Mouse (Mus musculus) midbrain, embryonic 15.5 days (tissue): ENCODE data around the gene Nat10. TPM values are rescaled to one million over a fixed set of nuclear protein-coding genes. Genes with fewer than 3 reads are reported as not detected.
A peak's percentile ranks its signal among the peaks of the same experiment; 100 is the strongest.

Experiments used
- ATAC-seq: fragments of 200-750 bp; cut with Nextera tagmentation; replicated peaks from 2 replicates; pipeline ENCODE4 v1.8.0; 2017; ENCODE audit warnings: moderate TSS enrichment
- H3K27ac ChIP-seq: fragments of 300-500 bp; sonication (generic); 2 replicates; pipeline ENCODE4 v1.5.1; 2015; ENCODE audit warnings: mild to moderate bottlenecking, inconsistent platforms
- H3K27me3 ChIP-seq: fragments of 300-500 bp; sonication (generic); replicated peaks from 2 replicates; pipeline ENCODE4 v1.6.1; 2015; ENCODE audit warnings: inconsistent platforms
- H3K36me3 ChIP-seq: fragments of 300-500 bp; sonication (generic); replicated peaks from 2 replicates; pipeline ENCODE4 v1.6.1; 2015; ENCODE audit warnings: inconsistent platforms
- H3K4me1 ChIP-seq: fragments of 300-500 bp; sonication (generic); 2 replicates; pipeline ENCODE4 v1.6.1; 2015; ENCODE audit warnings: inconsistent platforms
- H3K4me2 ChIP-seq: fragments of 300-500 bp; sonication (generic); 2 replicates; pipeline ENCODE4 v1.6.1; 2015; ENCODE audit warnings: inconsistent platforms, mild to moderate bottlenecking, moderate library complexity
- H3K4me3 ChIP-seq: fragments of 300-500 bp; sonication (generic); 2 replicates; pipeline ENCODE4 v1.5.1; 2015; ENCODE audit warnings: mild to moderate bottlenecking, inconsistent platforms
- H3K9ac ChIP-seq: fragments of 300-500 bp; sonication (generic); 2 replicates; pipeline ENCODE4 v1.6.1; 2015; ENCODE audit warnings: mild to moderate bottlenecking, inconsistent platforms
- H3K9me3 ChIP-seq: fragments of 300-500 bp; sonication (generic); 2 replicates; pipeline ENCODE4 v1.6.1; 2016; ENCODE audit warnings: inconsistent platforms
- WGBS: fragments of 180-500 bp; shearing (Covaris S2); methylation state at CpG from one replicate; pipeline ENCODE4 v1.1.7; 2015; ENCODE audit warnings: mixed read lengths; 5-methylcytosine and 5-hydroxymethylcytosine counted together
- polyA plus RNA-seq: library from polyadenylated mRNA; unstranded; fragments of >200 nt; fragmentation: Nextera tagmentation; extraction: Ambion mirVana; gene quantifications from 2 replicates; pipeline ENCODE4 v1.2.1, GENCODE M21; 2015

Gene Nat10
- polyA plus RNA-seq, 1 experiment from 2014 or later = 20.1 TPM

- WGBS = 35% methylated on average over 11 of the region's 11 CpGs
- Histone ChIP-seq H3K4me1 (peaks cover 7% of the 10 kb centered on the region), H3K9me3 (no peaks in the 10 kb centered on the region), H3K9ac (no peak overlapping the region), H3K36me3 (no peaks in the 10 kb centered on the region), H3K4me2 (no peak overlapping the region), H3K27ac (no peak overlapping the region), H3K4me3 (no peak overlapping the region), H3K27me3 (no peaks in the 10 kb centered on the region)
- ATAC-seq = peak; percentile 81
These were observed 54.8 kb downstream of the Nat10 start for GRCm38 (mm10) chr2:103706226-103706625.

GRCm38 (mm10) chr2:103705826-103706225 lies 55.2 kb downstream of the Nat10 start:
- no peak overlapping the region for H3K27ac ChIP-seq

GRCm38 (mm10) chr2:103703865-103704264 lies 57.2 kb downstream of the Nat10 start:
- Histone ChIP-seq H3K36me3 (no peaks in the 10 kb centered on the region), H3K27ac (no peak overlapping the region), H3K27me3 (no peaks in the 10 kb centered on the region), H3K9ac (no peak overlapping the region), H3K4me3 (no peak overlapping the region), H3K4me1 (peaks cover 7% of the 10 kb centered on the region), H3K9me3 (no peaks in the 10 kb centered on the region), H3K4me2 (no peak overlapping the region)
- ATAC-seq = no peak
- WGBS = 67% methylated on average over 4 of the region's 4 CpGs

More at GRCm38 (mm10) chr2:103705826-103706225, 55.2 kb downstream of the Nat10 start:
- H3K9me3 ChIP-seq = no peaks in the 10 kb centered on the region
- peaks cover 7% of the 10 kb centered on the region for H3K4me1 ChIP-seq
- no peaks in the 10 kb centered on the region for H3K36me3 ChIP-seq
- no peak overlapping the region for H3K9ac ChIP-seq
- no peak overlapping the region for H3K4me3 ChIP-seq
- WGBS = 78% methylated on average over 4 of the region's 4 CpGs
- H3K27me3 ChIP-seq = no peaks in the 10 kb centered on the region
- ATAC-seq = no peak
- H3K4me2 ChIP-seq = no peak overlapping the region

- Histone ChIP-seq H3K9me3 (no peaks in the 10 kb centered on the region), H3K27ac (no peak overlapping the region), H3K4me3 (no peak overlapping the region), H3K4me2 (no peak overlapping the region), H3K9ac (no peak overlapping the region), H3K4me1 (peaks cover 7% of the 10 kb centered on the region), H3K27me3 (no peaks in the 10 kb centered on the region), H3K36me3 (no peaks in the 10 kb centered on the region)
- WGBS = 78% methylated on average over 10 of the region's 10 CpGs
- no peak for ATAC-seq
These were observed 57.7 kb downstream of the Nat10 start for GRCm38 (mm10) chr2:103703336-103703735.

GRCm38 (mm10) chr2:103700514-103700913 lies 60.6 kb downstream of the Nat10 start:
- H3K36me3 ChIP-seq = no peaks in the 10 kb centered on the region
- H3K4me2 ChIP-seq = no peak overlapping the region
- peak; percentile 49 for ATAC-seq
- no peaks in the 10 kb centered on the region for H3K27me3 ChIP-seq
- WGBS = 78% methylated on average over 12 of the region's 12 CpGs
- H3K4me3 ChIP-seq = no peak overlapping the region
- no peak overlapping the region for H3K27ac ChIP-seq
- H3K9me3 ChIP-seq = no peaks in the 10 kb centered on the region
- no peaks in the 10 kb centered on the region; the same call in 1 of the 2 replicates for H3K4me1 ChIP-seq
- H3K9ac ChIP-seq = no peak overlapping the region

GRCm38 (mm10) chr2:103696177-103696576 lies 64.9 kb downstream of the Nat10 start:
- ATAC-seq = no peak
- Histone ChIP-seq H3K27ac (no peak overlapping the region), H3K36me3 (no peaks in the 10 kb centered on the region), H3K27me3 (no peaks in the 10 kb centered on the region), H3K4me2 (no peak overlapping the region), H3K4me3 (no peak overlapping the region), H3K4me1 (no peaks in the 10 kb centered on the region), H3K9me3 (no peaks in the 10 kb centered on the region), H3K9ac (no peak overlapping the region)
- 72% methylated on average over 3 of the region's 3 CpGs for WGBS

- no peak overlapping the region for H3K27ac ChIP-seq
- peaks cover 6% of the 10 kb centered on the region for H3K4me1 ChIP-seq
- ATAC-seq = no peak
- H3K4me2 ChIP-seq = no peak overlapping the region
- H3K27me3 ChIP-seq = no peaks in the 10 kb centered on the region
- H3K36me3 ChIP-seq = no peaks in the 10 kb centered on the region
- H3K9me3 ChIP-seq = no peaks in the 10 kb centered on the region
- 84% methylated on average over 4 of the region's 4 CpGs for WGBS
- H3K9ac ChIP-seq = no peak overlapping the region
- H3K4me3 ChIP-seq = no peak overlapping the region
These were observed 66.1 kb downstream of the Nat10 start for GRCm38 (mm10) chr2:103694777-103695563.

- H3K36me3 ChIP-seq = no peaks in the 10 kb centered on the region
- no peak for ATAC-seq
- peaks cover 6% of the 10 kb centered on the region for H3K4me1 ChIP-seq
- no peak overlapping the region for H3K27ac ChIP-seq
- WGBS = 91% methylated on average over 1 of the region's 1 CpGs
- no peak overlapping the region for H3K4me2 ChIP-seq
- H3K9ac ChIP-seq = no peak overlapping the region
- H3K9me3 ChIP-seq = no peaks in the 10 kb centered on the region
- H3K27me3 ChIP-seq = no peaks in the 10 kb centered on the region
- no peak overlapping the region for H3K4me3 ChIP-seq
These were observed 68.3 kb downstream of the Nat10 start for GRCm38 (mm10) chr2:103692810-103693209.

- H3K27ac ChIP-seq = no peak overlapping the region
- no peaks in the 10 kb centered on the region for H3K27me3 ChIP-seq
- peaks cover 8% of the 10 kb centered on the region for H3K4me1 ChIP-seq
- H3K36me3 ChIP-seq = no peaks in the 10 kb centered on the region
- WGBS = 82% methylated on average over 1 of the region's 1 CpGs
- ATAC-seq = peak; percentile 8; the same call in 1 of the 2 replicates
- H3K9ac ChIP-seq = no peak overlapping the region
- no peaks in the 10 kb centered on the region for H3K9me3 ChIP-seq
- no peak overlapping the region for H3K4me3 ChIP-seq
- no peak overlapping the region for H3K4me2 ChIP-seq
These were observed 69.8 kb downstream of the Nat10 start for GRCm38 (mm10) chr2:103691278-103691677.

GRCm38 (mm10) chr2:103690828-103691227 lies 70.2 kb downstream of the Nat10 start:
- no peaks in the 10 kb centered on the region for H3K36me3 ChIP-seq
- peak; percentile 43 for ATAC-seq
- no peaks in the 10 kb centered on the region for H3K9me3 ChIP-seq
- no peak overlapping the region for H3K4me3 ChIP-seq
- 0 out of 2 replicates have a peak, but pooled peaks cover 2% of the 10 kb centered on the region for H3K27me3 ChIP-seq
- no peak overlapping the region for H3K4me2 ChIP-seq
- H3K9ac ChIP-seq = no peak overlapping the region
- H3K4me1 ChIP-seq = peaks cover 8% of the 10 kb centered on the region
- WGBS = 34% methylated on average over 5 of the region's 5 CpGs
- peak overlapping the region; percentile 62 for H3K27ac ChIP-seq

- Histone ChIP-seq H3K9ac (no peak overlapping the region), H3K36me3 (no peaks in the 10 kb centered on the region), H3K27me3 (0 out of 2 replicates have a peak, but pooled peaks cover 2% of the 10 kb centered on the region), H3K4me3 (no peak overlapping the region), H3K4me2 (no peak overlapping the region), H3K4me1 (peaks cover 8% of the 10 kb centered on the region), H3K9me3 (no peaks in the 10 kb centered on the region), H3K27ac (peak overlapping the region; percentile 62)
- ATAC-seq = peak; percentile 83
- WGBS = 14% methylated on average over 6 of the region's 6 CpGs
These were observed 70.6 kb downstream of the Nat10 start for GRCm38 (mm10) chr2:103690425-103690824.

GRCm38 (mm10) chr2:103687888-103688287 lies 73.2 kb downstream of the Nat10 start:
- Histone ChIP-seq H3K9ac (no peak overlapping the region), H3K27ac (no peak overlapping the region), H3K27me3 (0 out of 2 replicates have a peak, but pooled peaks cover 2% of the 10 kb centered on the region), H3K4me3 (no peak overlapping the region), H3K9me3 (no peaks in the 10 kb centered on the region), H3K4me2 (no peak overlapping the region), H3K36me3 (no peaks in the 10 kb centered on the region), H3K4me1 (peaks cover 8% of the 10 kb centered on the region)
- ATAC-seq = no peak

GRCm38 (mm10) chr2:103687143-103687542 lies 73.9 kb downstream of the Nat10 start:
- H3K4me3 ChIP-seq = no peak overlapping the region
- H3K9me3 ChIP-seq = no peaks in the 10 kb centered on the region
- H3K9ac ChIP-seq = no peak overlapping the region
- H3K4me1 ChIP-seq = peaks cover 8% of the 10 kb centered on the region
- no peak overlapping the region for H3K27ac ChIP-seq
- no peaks in the 10 kb centered on the region for H3K36me3 ChIP-seq
- no peak for ATAC-seq
- H3K27me3 ChIP-seq = 0 out of 2 replicates have a peak, but pooled peaks cover 2% of the 10 kb centered on the region
- no peak overlapping the region for H3K4me2 ChIP-seq
